Mouse (Mus musculus): ENCODE data around the gene Pcyox1. TPM values are rescaled to one million over a fixed set of nuclear protein-coding genes. Genes with fewer than 3 reads are reported as not detected.
"Not testable (repeated sequence)": the region's sequence is repeated elsewhere in the genome, so short reads cannot be mapped to it uniquely, and the experiment has no call there.

Pcyox1 gene
- total and polyA plus RNA-seq, 3 experiments: 96.2 to 206 (median 178) TPM

DNA sequence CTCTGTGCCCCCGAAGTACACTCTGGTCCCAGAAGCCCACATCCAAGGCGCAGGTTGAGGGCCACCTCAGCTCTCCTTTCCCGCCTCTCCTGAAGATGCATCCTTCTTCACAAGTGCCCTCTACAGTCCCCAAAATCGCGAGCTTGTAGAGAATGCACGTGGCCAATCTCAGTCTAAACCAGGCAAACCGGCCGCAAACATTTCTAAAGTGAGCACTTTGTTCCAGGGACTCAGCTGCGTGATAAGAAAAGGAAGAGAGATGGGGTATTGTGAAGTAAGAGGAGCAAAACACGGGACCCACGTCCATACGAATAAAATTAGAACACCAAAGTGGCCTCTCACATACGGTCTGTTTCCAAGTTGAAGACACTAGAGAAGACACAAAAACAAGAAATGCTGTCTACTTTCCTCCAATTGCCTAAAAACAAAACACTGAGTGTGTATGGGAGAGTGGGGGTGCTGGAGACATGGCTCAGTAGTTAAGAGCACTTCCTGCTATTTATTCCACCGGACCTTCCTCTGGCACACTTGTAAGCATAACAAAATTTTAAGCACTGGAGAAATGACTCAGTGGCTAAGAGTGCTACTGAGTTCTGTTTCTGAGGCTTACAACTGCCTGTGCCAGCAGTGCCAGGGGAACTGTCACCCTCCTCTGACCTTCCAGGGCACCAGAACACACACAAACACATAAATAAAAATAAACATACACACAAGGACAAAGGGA, 465 bp upstream of the Pcyox1 start:
- no peak for DNase-seq

- DNase-seq: no peak
Observed at GRCm38 (mm10) chr6:86395969-86396368, 985 bp downstream of the Pcyox1 start.

- no peak for DNase-seq
Observed at GRCm38 (mm10) chr6:86395021-86395420, 1.9 kb downstream of the Pcyox1 start.

DNA sequence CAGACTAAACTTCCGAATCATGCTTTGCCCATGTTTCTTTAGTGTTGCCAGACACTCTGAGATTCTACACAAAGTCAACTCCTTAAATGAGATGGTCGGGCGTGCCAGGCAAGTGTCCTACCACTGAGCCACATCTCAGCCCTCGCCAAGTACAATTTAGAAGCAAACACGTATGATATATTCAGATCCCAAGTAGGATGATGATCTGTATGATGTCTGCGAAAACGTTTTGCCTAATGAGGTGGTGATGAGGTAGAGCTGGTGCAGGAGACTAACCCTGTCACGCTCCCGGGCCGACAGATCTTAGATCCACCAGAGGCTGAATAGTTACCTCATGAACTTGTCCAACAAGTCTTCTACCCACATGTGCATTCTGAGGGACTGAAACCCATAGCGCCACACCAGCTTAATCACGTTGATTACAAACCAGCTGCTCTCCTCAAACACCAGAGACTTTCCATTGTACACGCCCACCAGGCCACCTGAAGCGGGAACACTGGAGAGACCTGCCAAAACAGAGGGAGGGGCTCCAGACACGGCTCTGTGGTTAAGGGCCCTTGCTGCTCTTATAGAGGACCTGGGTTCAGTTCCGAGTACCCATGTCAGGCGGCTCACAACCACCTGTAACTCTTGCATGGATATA, 2.8 kb downstream of the Pcyox1 start:
- no peak for DNase-seq

DNA sequence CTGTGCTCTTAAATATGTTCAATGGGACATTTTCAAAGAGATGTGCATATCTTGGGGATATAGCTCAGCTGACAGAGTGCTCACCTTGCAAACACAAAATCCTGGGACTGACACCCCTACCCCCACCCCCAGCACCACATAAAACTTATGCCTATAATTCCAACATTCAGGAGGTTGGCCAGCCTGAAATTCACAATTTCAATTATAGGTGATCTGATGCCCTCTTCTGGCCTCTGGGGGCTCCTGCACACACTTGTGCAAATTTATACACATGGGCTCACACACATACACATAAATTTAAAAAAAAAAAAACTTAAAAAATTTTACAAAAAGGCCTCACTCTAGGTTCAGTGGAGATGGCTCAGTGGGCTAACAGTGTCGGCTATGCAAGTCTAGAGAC, 3.8 kb downstream of the Pcyox1 start:
- DNase-seq: no peak

DNA sequence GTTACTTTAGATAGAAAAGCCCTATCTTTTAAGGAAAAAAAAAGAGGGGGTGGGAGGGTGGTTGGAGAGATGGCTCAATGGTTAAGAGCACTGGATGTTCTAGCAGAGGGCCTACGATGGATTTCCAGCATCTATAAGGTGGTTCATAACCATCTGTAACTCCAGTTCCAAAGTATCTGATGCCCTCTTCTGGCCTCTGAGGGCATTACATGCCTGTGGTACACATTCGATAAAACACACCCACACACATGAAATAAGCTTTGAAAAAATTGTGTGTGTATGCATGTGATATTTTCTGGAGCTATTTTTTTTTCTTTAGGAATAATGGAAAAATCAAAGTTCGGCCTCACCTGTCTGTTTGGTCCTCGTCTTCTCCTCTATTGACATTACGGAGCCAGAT, 5.6 kb downstream of the Pcyox1 start:
- no peak for DNase-seq

DNA sequence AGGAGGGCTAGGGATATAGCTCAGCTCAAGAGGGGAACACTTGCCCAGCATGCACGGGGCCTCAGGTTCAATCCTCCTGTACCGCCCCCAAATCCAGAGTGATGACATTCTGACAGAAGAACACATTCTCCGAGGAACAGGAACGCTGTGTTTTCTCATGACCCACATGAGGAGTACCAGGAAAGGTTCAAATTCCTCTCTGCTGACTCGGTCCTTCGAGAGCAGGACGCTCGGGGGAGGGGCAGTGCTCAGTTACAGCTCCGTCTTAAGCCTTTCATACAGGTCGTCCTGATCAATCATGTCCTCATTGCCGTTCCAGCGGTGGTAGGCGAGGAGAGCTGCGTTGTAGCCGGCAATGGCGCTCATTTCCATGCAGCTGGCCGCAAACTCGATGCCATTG, 8.5 kb downstream of the Pcyox1 start:
- no peak for DNase-seq

GRCm38 (mm10) chr6:86387313-86387712, 9.6 kb downstream of the Pcyox1 start:
- DNase-seq: no peak

- no peak for DNase-seq
Observed at GRCm38 (mm10) chr6:86385362-86386104, 11.4 kb downstream of the Pcyox1 start.

GRCm38 (mm10) chr6:86384692-86385091, 12.3 kb downstream of the Pcyox1 start:
- DNase-seq: no peak

DNA sequence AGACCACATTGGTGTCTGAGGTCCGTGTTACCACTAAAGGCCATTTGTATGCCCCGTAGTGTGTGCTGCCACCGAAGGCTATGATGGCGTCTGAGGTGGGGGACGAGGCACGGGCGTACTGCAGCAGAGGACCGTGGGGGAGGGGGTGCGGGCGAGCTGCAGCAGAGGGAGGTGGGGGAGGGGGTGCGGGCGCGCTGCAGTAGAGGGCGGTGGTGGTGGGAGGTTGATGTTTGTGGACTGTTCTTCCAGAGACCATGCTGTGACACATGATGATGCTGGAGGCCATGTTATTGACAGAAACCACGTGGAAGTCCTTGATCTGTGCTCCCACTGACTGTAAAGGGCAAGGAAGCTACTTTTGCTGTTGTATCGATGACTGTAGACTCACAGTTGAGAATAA, 13.6 kb downstream of the Pcyox1 start:
- DNase-seq: peak; percentile 48

DNA sequence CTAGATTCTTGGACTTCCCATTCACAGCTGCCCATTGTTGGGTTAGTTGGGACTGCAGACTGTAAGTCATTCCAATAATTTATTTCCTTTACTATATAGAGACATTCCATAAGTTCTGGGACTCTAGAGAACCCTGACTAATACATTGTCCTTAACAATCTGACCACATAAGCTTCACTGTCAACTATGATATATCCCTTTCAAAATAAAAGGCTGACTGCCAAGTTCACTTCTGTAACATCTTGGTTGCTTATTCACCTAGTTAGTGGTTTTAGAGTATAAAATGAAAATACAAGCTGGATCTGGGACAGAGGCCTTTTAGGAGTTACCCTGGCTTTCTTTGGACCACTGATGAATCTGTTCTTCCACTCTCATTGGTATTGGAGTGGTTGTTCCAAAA, 14.4 kb downstream of the Pcyox1 start:
- DNase-seq: no peak

DNA sequence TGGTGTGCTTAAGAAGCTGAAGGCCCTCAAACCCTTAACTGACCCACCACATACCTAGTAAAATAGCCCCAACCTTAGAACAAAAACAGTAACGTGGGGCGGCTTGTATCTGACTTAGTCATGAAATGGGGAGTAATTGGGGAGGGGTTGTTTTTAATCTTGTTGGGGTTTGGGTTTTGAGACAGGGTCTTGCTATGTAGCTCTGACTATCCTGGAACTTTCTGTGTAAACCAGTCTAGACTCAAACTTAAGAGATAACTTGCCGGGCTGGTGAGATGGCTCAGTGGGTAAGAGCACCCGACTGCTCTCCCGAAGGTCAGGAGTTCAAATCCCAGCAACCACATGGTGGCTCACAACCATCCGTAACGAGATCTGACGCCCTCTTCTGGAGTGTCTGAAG, 16.8 kb downstream of the Pcyox1 start:
- not testable (repeated sequence) for DNase-seq

DNA sequence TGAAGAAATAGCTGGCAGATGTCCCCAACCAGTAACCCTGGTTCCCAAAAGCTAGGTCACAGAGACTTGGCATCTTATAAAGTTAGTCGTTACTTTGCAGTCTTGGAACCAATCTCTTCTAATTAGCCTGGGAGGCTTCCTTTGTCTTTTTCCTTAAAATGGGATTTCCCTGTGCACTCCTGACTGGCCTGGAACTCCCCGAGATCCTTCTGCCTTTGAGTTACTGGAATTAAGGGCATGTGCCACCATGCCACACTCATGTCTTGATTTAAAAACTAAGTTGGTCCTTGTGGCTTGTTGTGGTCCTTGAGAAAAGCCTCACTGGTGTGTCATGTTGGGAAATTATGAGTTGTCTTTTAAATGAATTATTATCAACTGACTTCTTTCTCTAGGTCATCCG, 18.6 kb downstream of the Pcyox1 start:
- DNase-seq: peak; percentile 76

GRCm38 (mm10) chr6:86373556-86373955, 23.4 kb downstream of the Pcyox1 start:
- no peak for DNase-seq

GRCm38 (mm10) chr6:86371950-86372516, 24.9 kb downstream of the Pcyox1 start:
- peak; percentile 48 for DNase-seq

DNA sequence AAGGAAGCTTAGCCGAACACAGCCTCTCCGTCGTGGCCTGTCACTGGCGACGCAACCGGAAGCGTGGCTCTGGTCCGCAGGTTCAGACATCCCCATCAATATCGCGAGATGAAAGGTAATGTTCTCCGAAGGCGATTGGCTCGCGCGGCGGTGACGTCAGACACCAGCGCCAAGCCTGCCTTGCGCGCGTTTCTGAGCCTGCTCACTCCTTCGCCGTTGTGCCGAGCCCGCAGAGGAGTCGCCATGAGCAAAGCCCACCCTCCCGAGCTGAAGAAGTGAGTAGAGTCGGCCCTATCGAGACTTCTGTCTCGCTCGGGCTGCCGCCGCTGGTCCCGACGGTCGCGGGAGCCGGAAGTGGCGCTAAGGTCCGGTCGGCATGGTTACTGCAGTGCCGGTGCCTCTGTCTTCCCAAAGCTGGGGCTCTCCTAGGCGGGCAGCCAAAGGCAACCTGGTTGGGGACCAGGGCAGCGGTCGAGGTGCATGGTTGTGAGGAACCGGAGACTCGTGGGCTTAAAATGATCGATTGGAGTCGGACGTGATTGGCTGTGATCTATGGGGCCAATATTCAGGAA, 25.5 kb downstream of the Pcyox1 start:
- DNase-seq: peak; percentile 96

DNA sequence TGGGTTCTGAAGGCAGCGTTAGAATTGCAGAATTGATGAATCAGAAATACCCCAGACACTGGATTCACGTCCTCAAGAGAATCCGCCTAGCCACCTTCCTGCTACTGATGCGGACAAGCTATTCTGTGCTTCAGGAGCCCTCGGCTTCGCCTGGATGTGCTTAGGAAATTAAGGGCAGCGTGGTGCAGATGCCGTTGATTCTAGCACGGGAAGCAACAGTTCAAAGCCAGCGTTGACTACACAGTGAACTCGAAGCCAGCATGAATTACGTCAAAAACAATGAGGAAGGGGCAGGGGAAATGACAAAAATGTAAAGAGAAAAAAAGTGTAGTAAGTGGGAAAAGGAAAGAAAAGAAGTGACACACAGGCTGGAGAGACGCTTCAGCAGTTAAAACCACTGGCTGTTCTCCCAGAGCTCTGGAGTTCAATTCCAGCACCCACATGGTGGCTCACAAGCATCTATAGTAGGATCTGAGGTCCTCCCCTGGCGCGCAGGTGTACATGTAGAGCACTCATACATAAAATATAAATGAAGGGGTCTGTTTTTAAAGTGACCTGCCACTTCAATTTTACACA, 26.1 kb downstream of the Pcyox1 start, which contains the start of gene Snrpg:
TSS of gene Snrpg (plus strand) at position 541 of the 576 bp plus-strand sequence.
- no peak for DNase-seq

DNA sequence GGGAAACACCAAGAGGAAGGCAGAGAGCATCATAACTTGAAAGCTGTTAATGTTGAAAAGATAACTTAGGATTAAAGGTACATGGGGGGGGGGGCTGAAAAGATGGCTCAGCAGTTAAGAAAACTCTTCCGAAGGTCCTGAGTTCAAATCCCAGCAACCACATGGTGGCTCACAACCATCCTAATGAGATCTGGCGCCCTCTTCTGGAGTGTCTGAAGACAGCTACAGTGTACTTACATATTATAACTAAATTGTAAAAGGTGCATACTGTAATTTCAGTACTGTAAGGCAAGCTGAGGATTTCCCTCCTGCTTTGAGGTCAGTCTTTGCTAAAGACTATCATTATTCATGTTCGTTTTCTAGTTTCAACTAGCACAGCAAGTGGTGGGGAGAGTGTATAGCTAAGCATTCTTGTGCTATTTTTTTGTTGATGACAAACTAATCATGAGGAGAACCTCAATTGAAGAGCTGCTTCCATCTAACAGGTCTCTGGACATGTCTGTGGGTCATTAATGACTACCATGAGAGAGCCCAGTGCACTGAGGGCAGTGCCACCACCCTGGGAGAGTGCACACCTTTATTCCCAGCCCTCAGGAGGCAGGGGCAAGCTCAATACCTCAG, 26.8 kb downstream of the Pcyox1 start:
- DNase-seq: no peak

GRCm38 (mm10) chr6:86368479-86368878, 28.5 kb downstream of the Pcyox1 start:
- DNase-seq: no peak

GRCm38 (mm10) chr6:86366853-86367249, 30.1 kb downstream of the Pcyox1 start:
- no peak for DNase-seq
